Mouse (Mus musculus) small intestine, adult 2 months (tissue): ENCODE data around the gene Azin2.

Experiments used
- CTCF ChIP-seq: fragments of 200-500 bp; IDR thresholded peaks from 2 replicates; pipeline ENCODE4 v1.5.1; 2012; ENCODE audit warnings: low read depth, mild to moderate bottlenecking, control low read depth, inconsistent platforms, low read length, moderate library complexity, mixed read lengths; ENCODE audit not compliant: insufficient replicate concordance, insufficient read length; ENCODE audit errors: extremely low read depth
- POLR2A ChIP-seq: fragments of 200-500 bp; IDR thresholded peaks from 2 replicates; pipeline ENCODE4 v1.6.1; 2012; ENCODE audit warnings: low read depth, mild to moderate bottlenecking, control low read depth, inconsistent platforms, low read length, moderate library complexity

GRCm38 (mm10) chr4:128888436-128888990 is 73.7 kb downstream of the Azin2 start:
- TF ChIP-seq CTCF: no peak
- TF ChIP-seq POLR2A: no peak
